Mouse (Mus musculus): ENCODE results near the gene G3bp1. TPM values are rescaled to one million over a fixed set of nuclear protein-coding genes. Genes with fewer than 3 reads are reported as not detected.

Gene G3bp1
- total RNA-seq, 2 experiments from 2014 or later, result 52.5 to 55.5 TPM

GRCm38 (mm10) chr11:55449531-55449930 is 20.0 kb upstream of the G3bp1 start:
- intact Hi-C loops (cut with DNase I), result no loop called here
- DNase-seq, result peak; percentile 37
- TF ChIP-seq CTCF (IDR thresholded peaks at IDR 0.05), result no peak
- 0 out of 2 replicates have a peak overlapping the region, but pooled peaks have one; percentile 32 for H3K4me3 ChIP-seq
- H3K27ac ChIP-seq, result peak overlapping the region; percentile 81

- peak overlapping the region; percentile 32 for H3K4me3 ChIP-seq
- no peak for TF ChIP-seq CTCF (IDR thresholded peaks at IDR 0.05)
- H3K27ac ChIP-seq, result peak overlapping the region; percentile 81
- intact Hi-C loops (cut with DNase I), result no loop called here
- DNase-seq, result no peak
Measured at GRCm38 (mm10) chr11:55450311-55450710, 19.2 kb upstream of the G3bp1 start.

- DNase-seq, result peak; percentile 63
- TF ChIP-seq CTCF (IDR thresholded peaks at IDR 0.05), result no peak
- H3K4me3 ChIP-seq, result no peak overlapping the region
- peak overlapping the region; percentile 76 for H3K27ac ChIP-seq
- intact Hi-C loops (cut with DNase I), result no loop called here
Measured at GRCm38 (mm10) chr11:55453640-55454039, 15.8 kb upstream of the G3bp1 start.

DNA sequence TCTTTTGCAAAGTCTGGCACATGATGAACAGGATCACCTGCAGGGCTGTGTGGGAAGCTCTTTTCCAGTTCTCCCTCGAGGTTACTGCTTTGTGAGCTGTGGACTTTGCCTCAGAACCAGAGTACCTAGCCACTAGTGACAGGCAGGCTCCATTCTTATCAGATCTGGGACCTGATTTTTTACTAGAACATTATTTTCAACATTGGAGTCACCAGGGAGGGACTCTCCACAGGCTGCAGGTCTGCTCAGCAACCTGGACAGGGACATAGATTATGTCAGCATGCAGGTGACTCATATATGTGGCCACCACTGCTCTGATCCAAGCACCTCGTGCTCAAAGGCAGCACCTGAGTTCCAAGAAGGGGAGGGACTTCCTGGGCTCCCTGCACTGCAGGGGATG is 14.3 kb upstream of the G3bp1 start:
- no peak for TF ChIP-seq CTCF (IDR thresholded peaks at IDR 0.05)
- Histone ChIP-seq H3K27ac (peak overlapping the region; percentile 56), H3K4me3 (no peak overlapping the region)
- no peak for DNase-seq
- intact Hi-C loops (cut with DNase I), result no loop called here

DNA sequence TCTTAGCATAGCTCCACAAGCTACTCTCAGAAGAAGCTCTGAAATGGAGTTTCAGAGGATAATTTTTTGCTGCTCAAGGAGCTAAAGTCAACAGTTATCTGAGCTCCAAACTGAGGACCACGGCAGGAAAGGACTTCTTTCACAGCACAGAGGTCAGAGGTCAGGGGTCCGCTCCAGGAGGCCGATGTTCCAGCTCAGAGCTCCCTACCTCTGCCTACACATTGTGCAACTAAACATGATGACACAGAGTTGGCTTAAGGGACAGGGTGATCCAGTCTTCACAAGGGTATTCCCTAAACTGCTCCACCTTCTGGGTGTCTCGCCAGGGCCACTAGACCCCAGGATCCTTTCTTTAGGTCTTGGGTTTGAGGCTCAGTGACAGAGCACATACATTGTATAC is 11.0 kb upstream of the G3bp1 start:
- TF ChIP-seq CTCF (IDR thresholded peaks at IDR 0.05), result no peak
- intact Hi-C loops (cut with DNase I), result no loop called here
- H3K4me3 ChIP-seq, result peak overlapping the region; percentile 13; the same call in 1 of the 2 replicates
- no peak for DNase-seq
- H3K27ac ChIP-seq, result peak overlapping the region; percentile 28

- peak overlapping the region; percentile 91 for H3K27ac ChIP-seq
- intact Hi-C loops (cut with DNase I), result no loop called here
- no peak for TF ChIP-seq CTCF (IDR thresholded peaks at IDR 0.05)
- H3K4me3 ChIP-seq, result peak overlapping the region; percentile 92
- peak; percentile 5 for DNase-seq
Measured at GRCm38 (mm10) chr11:55459850-55460558, 9.5 kb upstream of the G3bp1 start.

DNA sequence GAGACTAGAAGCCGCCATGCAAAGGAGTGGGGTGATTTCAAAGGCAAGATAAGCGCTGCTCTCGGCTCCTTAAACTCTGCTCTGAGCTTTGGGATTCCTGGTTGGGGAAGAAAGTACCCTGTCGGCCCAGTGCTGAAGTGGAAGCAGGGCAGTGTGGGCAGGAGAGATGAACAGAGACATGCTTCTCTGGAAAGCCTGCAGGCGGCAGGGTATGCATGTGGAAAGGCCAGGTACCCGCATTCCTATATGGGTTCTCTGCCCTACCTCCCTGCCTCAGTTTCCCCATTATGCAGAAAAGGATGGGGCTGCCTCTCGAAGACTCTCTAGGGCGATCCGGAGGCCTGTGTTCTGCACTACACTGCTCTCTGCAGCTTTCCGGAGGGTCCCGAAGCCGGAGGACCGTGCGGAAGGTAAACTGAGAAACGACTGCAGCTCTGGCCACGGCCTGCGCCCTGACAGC is 8.9 kb upstream of the G3bp1 start:
- intact Hi-C loops (cut with DNase I), result no loop called here
- H3K27ac ChIP-seq, result peak overlapping the region; percentile 91
- DNase-seq, result no peak
- peak; percentile 44 for TF ChIP-seq CTCF (IDR thresholded peaks at IDR 0.05)
- H3K4me3 ChIP-seq, result peak overlapping the region; percentile 92

- Histone ChIP-seq H3K27ac (peak within 1 kb of the TSS; percentile 91), H3K4me3 (peak within 1 kb of the TSS; percentile 92)
- intact Hi-C loops (cut with DNase I), result no loop called here
- DNase-seq, result peak; percentile 97
- TF ChIP-seq CTCF (IDR thresholded peaks at IDR 0.05), result no peak
Measured at GRCm38 (mm10) chr11:55461019-55461645, 8.4 kb upstream of the G3bp1 start, which contains the start of gene Atox1. Gene Atox1, minus strand, starts transcription at chr11:55461239.

- no peak for DNase-seq
- no peak overlapping the region for H3K4me3 ChIP-seq
- intact Hi-C loops (cut with DNase I), result no loop called here
- H3K27ac ChIP-seq, result peak overlapping the region; percentile 91
- no peak for TF ChIP-seq CTCF (IDR thresholded peaks at IDR 0.05)
Measured at GRCm38 (mm10) chr11:55462149-55462548, 7.3 kb upstream of the G3bp1 start.

DNA sequence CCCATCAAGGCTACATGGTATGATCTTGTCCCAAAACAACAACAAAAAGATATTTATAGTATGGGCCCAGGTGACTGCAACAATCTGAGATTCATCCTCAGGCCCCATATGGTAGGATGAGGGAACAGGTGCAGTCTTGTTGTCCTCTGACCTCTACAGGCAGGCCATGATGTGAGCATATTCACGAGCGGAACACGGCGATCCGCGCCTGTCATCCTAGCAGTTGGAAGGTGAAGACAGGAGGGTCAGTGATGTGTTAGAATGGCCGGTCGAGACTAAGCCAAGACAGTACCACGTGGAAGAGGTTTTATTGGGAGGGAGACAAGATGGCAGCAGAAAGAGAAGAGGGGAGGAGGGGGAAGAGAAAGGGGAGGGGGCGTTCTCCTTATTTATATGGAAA is 4.8 kb upstream of the G3bp1 start:
- no peak overlapping the region for H3K27ac ChIP-seq
- intact Hi-C loops (cut with DNase I), result no loop called here
- TF ChIP-seq CTCF (IDR thresholded peaks at IDR 0.05), result no peak

DNA sequence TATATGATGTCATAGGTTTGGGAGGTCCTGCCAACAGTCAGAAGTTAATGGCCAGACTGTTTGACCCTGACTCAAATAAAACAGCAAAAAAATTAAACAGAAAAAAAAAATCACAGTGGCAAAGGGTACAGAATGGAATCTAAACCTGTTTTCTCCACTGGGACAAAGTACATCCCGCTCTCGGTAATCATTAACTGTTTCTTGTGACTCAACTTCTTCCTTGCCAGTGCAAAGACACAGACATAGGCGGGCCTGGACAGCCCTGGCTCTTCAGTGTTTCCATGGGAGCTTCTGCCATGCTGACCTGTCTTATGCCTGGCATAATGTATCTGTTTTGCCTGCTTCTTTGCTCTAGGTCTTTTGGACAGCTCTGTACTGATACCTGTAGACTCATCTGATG is 4.3 kb upstream of the G3bp1 start:
- intact Hi-C loops (cut with DNase I), result no loop called here
- Histone ChIP-seq H3K4me3 (no peak overlapping the region), H3K27ac (no peak overlapping the region)
- DNase-seq, result peak; percentile 11
- TF ChIP-seq CTCF (IDR thresholded peaks at IDR 0.05), result no peak

More for the DNA sequence above, 4.8 kb upstream of the G3bp1 start:
- H3K4me3 ChIP-seq, result no peak overlapping the region
- DNase-seq, result peak; percentile 7

DNA sequence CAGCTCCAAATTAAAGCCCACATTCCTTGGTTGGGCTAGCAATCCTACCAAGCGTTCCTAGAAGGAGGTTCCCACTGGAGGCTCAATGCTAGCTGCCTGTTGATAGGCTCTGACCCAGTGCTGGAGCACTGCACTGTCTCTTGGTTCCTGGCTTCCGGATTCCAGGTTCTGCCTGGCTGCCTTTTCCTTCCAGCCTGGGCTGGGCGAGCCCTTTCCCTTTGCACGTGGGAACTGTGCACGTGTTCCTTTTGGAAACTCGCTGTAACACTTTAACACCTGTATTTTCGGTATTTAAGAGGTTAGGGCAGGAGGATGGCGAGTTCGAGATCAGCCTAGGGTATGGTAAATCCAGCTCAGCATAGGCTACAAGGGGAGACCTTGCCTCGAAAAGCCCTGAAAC is 1.5 kb upstream of the G3bp1 start:
- intact Hi-C loops (cut with DNase I), result no loop called here
- peak; percentile 41 for DNase-seq
- peak overlapping the region; percentile 94 for H3K27ac ChIP-seq
- TF ChIP-seq CTCF (IDR thresholded peaks at IDR 0.05), result no peak
- peak overlapping the region; percentile 80 for H3K4me3 ChIP-seq

DNA sequence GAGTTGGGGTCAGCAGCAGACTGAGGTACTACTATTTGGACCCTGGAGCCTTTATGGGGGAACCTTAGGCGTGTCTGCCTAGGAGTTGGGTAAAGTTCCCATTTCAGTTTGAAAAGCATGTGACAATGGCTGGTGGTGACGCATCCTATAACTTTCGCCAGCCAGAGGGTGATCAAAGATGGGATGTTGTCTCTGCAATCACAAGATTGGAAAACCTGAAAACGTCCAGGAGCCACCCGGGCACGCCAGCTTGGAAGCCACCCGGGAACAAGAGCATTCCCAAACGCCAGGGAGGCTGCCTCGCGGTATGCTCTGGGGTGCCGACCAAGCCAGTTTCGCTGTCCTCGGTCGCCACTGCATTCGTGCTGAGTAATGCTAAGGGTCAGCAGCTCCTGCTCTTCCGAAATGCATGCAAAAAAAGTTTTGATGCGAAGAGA is 856 bp upstream of the G3bp1 start:
- intact Hi-C loops (cut with DNase I), result no loop called here
- peak; percentile 72 for DNase-seq
- TF ChIP-seq CTCF (IDR thresholded peaks at IDR 0.05), result no peak
- peak overlapping the region; percentile 94 for H3K27ac ChIP-seq
- peak overlapping the region; percentile 80 for H3K4me3 ChIP-seq

All from gastrocnemius, adult 2 months (tissue).